Mouse (Mus musculus) ES-Bruce4 (cell line): ENCODE measurements at regions not wholly inside any gene's neighbourhood (a gene's known extent, or its start where the extent isn't known, plus 50 kb on each side); places are given as distances from the start of the nearest gene placed in this dataset.

Experiments used
- CTCF ChIP-seq: IDR thresholded peaks from one replicate; pipeline ENCODE4 v1.8.1; 2011; ENCODE audit warnings: low read depth, low read length
- POLR2A ChIP-seq: IDR thresholded peaks from one replicate; pipeline ENCODE4 v1.8.1; 2011; ENCODE audit warnings: low read length; ENCODE audit not compliant: insufficient read depth

GRCm38 (mm10) chr12:26559560-26559959 lies 90.6 kb downstream of the Cmpk2 start:
- TF ChIP-seq POLR2A (no peak), CTCF (no peak)
